Mouse (Mus musculus) neural tube, embryonic 15.5 days (tissue): Measurements from ENCODE around the gene Ispd. TPM values are rescaled to one million over a fixed set of nuclear protein-coding genes. Genes with fewer than 3 reads are reported as not detected.

Experiments used
- ATAC-seq: fragments of 200-750 bp; cut with Nextera tagmentation; 2 replicates; pipeline ENCODE4 v1.8.0; 2017; ENCODE audit warnings: mild to moderate bottlenecking, moderate TSS enrichment, moderate library complexity; ENCODE audit not compliant: low FRiP score
- H3K27ac ChIP-seq: fragments of 300-500 bp; sonication (generic); replicated peaks from 2 replicates; pipeline ENCODE4 v1.5.1; 2015; ENCODE audit warnings: mild to moderate bottlenecking, inconsistent platforms
- H3K27me3 ChIP-seq: fragments of 300-500 bp; sonication (generic); replicated peaks from 2 replicates; pipeline ENCODE4 v1.6.1; 2015; ENCODE audit warnings: inconsistent platforms
- H3K36me3 ChIP-seq: fragments of 300-500 bp; sonication (generic); 2 replicates; pipeline ENCODE4 v1.6.1; 2015; ENCODE audit warnings: inconsistent platforms
- H3K4me1 ChIP-seq: fragments of 300-500 bp; sonication (generic); 2 replicates; pipeline ENCODE4 v1.6.1; 2015; ENCODE audit warnings: inconsistent platforms
- H3K4me2 ChIP-seq: fragments of 300-500 bp; sonication (generic); 2 replicates; pipeline ENCODE4 v1.6.1; 2015; ENCODE audit warnings: inconsistent platforms, mild to moderate bottlenecking, moderate library complexity
- H3K4me3 ChIP-seq: fragments of 300-500 bp; sonication (generic); replicated peaks from 2 replicates; pipeline ENCODE4 v1.5.1; 2015; ENCODE audit warnings: mild to moderate bottlenecking, inconsistent platforms
- H3K9ac ChIP-seq: fragments of 300-500 bp; sonication (generic); replicated peaks from 2 replicates; pipeline ENCODE4 v1.6.1; 2015; ENCODE audit warnings: mild to moderate bottlenecking, inconsistent platforms
- H3K9me3 ChIP-seq: fragments of 300-500 bp; sonication (generic); replicated peaks from 2 replicates; pipeline ENCODE4 v1.6.1; 2016; ENCODE audit warnings: inconsistent platforms
- WGBS: fragments of 180-500 bp; shearing (Covaris S2); methylation state at CpG from one replicate; pipeline ENCODE4 v1.1.7; 2015; ENCODE audit warnings: mixed read lengths; 5-methylcytosine and 5-hydroxymethylcytosine counted together
- polyA plus RNA-seq: library from polyadenylated mRNA; unstranded; fragments of >200 nt; fragmentation: Nextera tagmentation; extraction: Ambion mirVana; gene quantifications from 2 replicates; pipeline ENCODE4 v1.2.1, GENCODE M21; 2015

Ispd gene
- polyA plus RNA-seq, 1 experiment from 2014 or later: 15.3 TPM

GRCm38 (mm10) chr12:36531421-36532072 is 150.3 kb downstream of the Ispd start:
- Histone ChIP-seq H3K4me2 (no peak overlapping the region), H3K4me1 (no peaks in the 10 kb centered on the region)
- 50% methylated on average over 4 of the region's 4 CpGs for WGBS

GRCm38 (mm10) chr12:36532525-36532924 is 151.3 kb downstream of the Ispd start:
- H3K4me2 ChIP-seq: no peak overlapping the region
- H3K4me1 ChIP-seq: no peaks in the 10 kb centered on the region
- H3K4me3 ChIP-seq: no peak overlapping the region
- no peak overlapping the region for H3K9ac ChIP-seq
- H3K9me3 ChIP-seq: no peaks in the 10 kb centered on the region
- H3K27ac ChIP-seq: no peak overlapping the region
- no peaks in the 10 kb centered on the region for H3K36me3 ChIP-seq
- 87% methylated on average over 3 of the region's 3 CpGs for WGBS
- no peak for ATAC-seq
- no peaks in the 10 kb centered on the region for H3K27me3 ChIP-seq

More at GRCm38 (mm10) chr12:36531421-36532072, 150.3 kb downstream of the Ispd start:
- ATAC-seq: no peak
- no peaks in the 10 kb centered on the region for H3K9me3 ChIP-seq
- no peaks in the 10 kb centered on the region for H3K27me3 ChIP-seq
- no peak overlapping the region for H3K27ac ChIP-seq
- no peak overlapping the region for H3K9ac ChIP-seq
- H3K4me3 ChIP-seq: no peak overlapping the region
- H3K36me3 ChIP-seq: no peaks in the 10 kb centered on the region

GRCm38 (mm10) chr12:36533160-36533900 is 152.1 kb downstream of the Ispd start:
- WGBS: 93% methylated on average over 2 of the region's 2 CpGs
- ATAC-seq: no peak
- H3K36me3 ChIP-seq: no peaks in the 10 kb centered on the region
- no peaks in the 10 kb centered on the region for H3K27me3 ChIP-seq
- no peaks in the 10 kb centered on the region for H3K9me3 ChIP-seq
- no peak overlapping the region for H3K9ac ChIP-seq
- H3K4me2 ChIP-seq: no peak overlapping the region
- no peak overlapping the region for H3K27ac ChIP-seq
- no peaks in the 10 kb centered on the region for H3K4me1 ChIP-seq
- no peak overlapping the region for H3K4me3 ChIP-seq

- 91% methylated on average over 5 of the region's 5 CpGs for WGBS
- no peaks in the 10 kb centered on the region for H3K9me3 ChIP-seq
- H3K9ac ChIP-seq: no peak overlapping the region
- H3K4me1 ChIP-seq: no peaks in the 10 kb centered on the region
- no peak overlapping the region for H3K4me2 ChIP-seq
- ATAC-seq: no peak
- H3K36me3 ChIP-seq: no peaks in the 10 kb centered on the region
- H3K27ac ChIP-seq: no peak overlapping the region
- no peaks in the 10 kb centered on the region for H3K27me3 ChIP-seq
- no peak overlapping the region for H3K4me3 ChIP-seq
Observed at GRCm38 (mm10) chr12:36534589-36534988, 153.3 kb downstream of the Ispd start.

GRCm38 (mm10) chr12:36545318-36545717 is 164.1 kb downstream of the Ispd start:
- no peak for ATAC-seq
- no peaks in the 10 kb centered on the region for H3K9me3 ChIP-seq
- H3K36me3 ChIP-seq: no peaks in the 10 kb centered on the region
- H3K9ac ChIP-seq: no peak overlapping the region
- no peaks in the 10 kb centered on the region for H3K4me1 ChIP-seq
- H3K27me3 ChIP-seq: no peaks in the 10 kb centered on the region
- H3K4me2 ChIP-seq: no peak overlapping the region
- H3K27ac ChIP-seq: no peak overlapping the region
- no peak overlapping the region for H3K4me3 ChIP-seq

GRCm38 (mm10) chr12:36549474-36549873 is 168.2 kb downstream of the Ispd start:
- no peak overlapping the region for H3K4me2 ChIP-seq
- 85% methylated on average over 9 of the region's 9 CpGs for WGBS
- H3K36me3 ChIP-seq: no peaks in the 10 kb centered on the region
- H3K27ac ChIP-seq: no peak overlapping the region
- ATAC-seq: no peak
- no peaks in the 10 kb centered on the region for H3K4me1 ChIP-seq
- no peaks in the 10 kb centered on the region for H3K27me3 ChIP-seq
- H3K4me3 ChIP-seq: no peak overlapping the region
- no peaks in the 10 kb centered on the region for H3K9me3 ChIP-seq
- no peak overlapping the region for H3K9ac ChIP-seq

- no peak overlapping the region for H3K9ac ChIP-seq
- no peaks in the 10 kb centered on the region for H3K36me3 ChIP-seq
- no peaks in the 10 kb centered on the region for H3K4me1 ChIP-seq
- no peak overlapping the region for H3K4me2 ChIP-seq
- H3K4me3 ChIP-seq: no peak overlapping the region
- no peaks in the 10 kb centered on the region for H3K27me3 ChIP-seq
- 96% methylated on average over 1 of the region's 1 CpGs for WGBS
- ATAC-seq: no peak
- H3K27ac ChIP-seq: no peak overlapping the region
- H3K9me3 ChIP-seq: no peaks in the 10 kb centered on the region
Observed at GRCm38 (mm10) chr12:36554697-36555096, 173.4 kb downstream of the Ispd start.

GRCm38 (mm10) chr12:36564146-36564545 is 182.9 kb downstream of the Ispd start:
- 65% methylated on average over 2 of the region's 2 CpGs for WGBS
- H3K27ac ChIP-seq: no peak overlapping the region
- no peaks in the 10 kb centered on the region for H3K9me3 ChIP-seq
- H3K27me3 ChIP-seq: no peaks in the 10 kb centered on the region
- no peaks in the 10 kb centered on the region for H3K4me1 ChIP-seq
- H3K4me2 ChIP-seq: no peak overlapping the region
- H3K36me3 ChIP-seq: no peaks in the 10 kb centered on the region
- H3K4me3 ChIP-seq: no peak overlapping the region
- H3K9ac ChIP-seq: no peak overlapping the region
- no peak for ATAC-seq

GRCm38 (mm10) chr12:36566974-36567373 is 185.7 kb downstream of the Ispd start:
- 100% methylated on average over 1 of the region's 1 CpGs for WGBS
- no peaks in the 10 kb centered on the region for H3K4me1 ChIP-seq
- H3K4me3 ChIP-seq: no peak overlapping the region
- H3K9ac ChIP-seq: no peak overlapping the region
- H3K9me3 ChIP-seq: no peaks in the 10 kb centered on the region
- H3K4me2 ChIP-seq: no peak overlapping the region
- H3K27ac ChIP-seq: no peak overlapping the region
- no peaks in the 10 kb centered on the region for H3K36me3 ChIP-seq
- no peak for ATAC-seq
- H3K27me3 ChIP-seq: no peaks in the 10 kb centered on the region

- Histone ChIP-seq H3K4me3 (no peak overlapping the region), H3K9ac (no peak overlapping the region), H3K36me3 (no peaks in the 10 kb centered on the region), H3K27me3 (no peaks in the 10 kb centered on the region), H3K9me3 (no peaks in the 10 kb centered on the region), H3K4me2 (no peak overlapping the region), H3K27ac (no peak overlapping the region), H3K4me1 (no peaks in the 10 kb centered on the region)
- no peak for ATAC-seq
- 89% methylated on average over 4 of the region's 4 CpGs for WGBS
Observed at GRCm38 (mm10) chr12:36570414-36571095, 189.3 kb downstream of the Ispd start.

- Histone ChIP-seq H3K9ac (no peak overlapping the region), H3K4me3 (no peak overlapping the region), H3K27me3 (no peaks in the 10 kb centered on the region), H3K27ac (no peak overlapping the region), H3K4me1 (no peaks in the 10 kb centered on the region), H3K4me2 (no peak overlapping the region), H3K36me3 (no peaks in the 10 kb centered on the region), H3K9me3 (no peaks in the 10 kb centered on the region)
- no peak for ATAC-seq
- 75% methylated on average over 3 of the region's 3 CpGs for WGBS
Observed at GRCm38 (mm10) chr12:36584828-36585227, 203.6 kb downstream of the Ispd start.
